Mouse (Mus musculus): ENCODE data around the gene Lhfp. TPM values are rescaled to one million over a fixed set of nuclear protein-coding genes. Genes with fewer than 3 reads are reported as not detected.

Lhfp gene
- polyA plus RNA-seq, 1 experiment from 2014 or later, result 109 TPM

DNA sequence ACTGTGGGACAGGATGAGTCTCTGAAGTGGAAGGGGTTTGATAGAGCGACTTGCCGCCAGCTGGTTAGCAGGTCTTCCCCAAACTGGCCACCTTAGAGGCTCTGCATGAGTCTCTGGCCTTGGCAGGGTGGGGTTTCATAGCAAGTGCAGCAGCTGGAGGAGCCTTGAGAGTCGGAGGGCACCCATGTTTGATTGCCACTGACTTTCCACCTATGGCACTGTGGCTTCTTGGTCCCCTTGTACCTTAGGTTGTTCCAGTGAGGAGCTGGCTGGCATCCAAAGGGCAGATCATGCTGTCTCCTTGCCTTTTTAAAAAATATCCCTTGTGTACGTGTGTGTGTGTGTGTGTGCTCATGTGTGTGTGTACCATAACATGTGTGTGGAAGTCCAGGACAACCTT, 152.1 kb downstream of the Lhfp start:
- no peak for ATAC-seq (ENCODE audit: insufficient number of reproducible peaks, low FRiP score, low TSS enrichment, low read depth)
- Histone ChIP-seq H3K9ac (no peak overlapping the region), H3K27ac (no peak overlapping the region), H3K4me1 (peaks cover 17% of the 10 kb centered on the region), H3K9me3 (no peaks in the 10 kb centered on the region), H3K36me3 (no peaks in the 10 kb centered on the region), H3K4me3 (no peak overlapping the region), H3K27me3 (no peaks in the 10 kb centered on the region), H3K4me2 (no peak overlapping the region)
- 83% methylated on average over 4 of the region's 4 CpGs for WGBS

DNA sequence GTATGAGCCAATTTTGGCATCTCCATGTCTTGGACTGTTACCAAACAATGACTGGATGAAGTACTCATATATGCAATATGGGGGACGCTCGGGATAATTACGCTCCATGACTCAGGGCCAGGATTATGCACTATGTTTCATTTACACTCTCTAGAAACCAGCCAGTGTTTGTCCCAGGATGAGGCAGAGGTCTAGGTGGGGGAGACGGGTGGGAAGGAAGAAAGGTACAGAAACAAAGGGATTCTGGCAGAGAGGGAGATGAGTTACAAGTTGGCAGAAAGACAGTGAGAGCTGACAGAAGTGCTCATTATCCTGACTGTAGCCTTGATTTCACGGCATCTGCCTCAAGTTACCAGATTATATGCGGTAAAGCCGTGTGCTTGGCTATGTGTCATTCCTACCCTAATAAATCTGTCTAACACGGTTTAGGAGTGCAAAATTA, 154.4 kb downstream of the Lhfp start:
- Histone ChIP-seq H3K4me3 (no peak overlapping the region), H3K36me3 (no peaks in the 10 kb centered on the region), H3K4me2 (no peak overlapping the region), H3K27ac (no peak overlapping the region), H3K9me3 (no peaks in the 10 kb centered on the region), H3K27me3 (no peaks in the 10 kb centered on the region), H3K9ac (no peak overlapping the region), H3K4me1 (peaks cover 17% of the 10 kb centered on the region)
- 38% methylated on average over 8 of the region's 8 CpGs for WGBS
- ATAC-seq (ENCODE audit: insufficient number of reproducible peaks, low FRiP score, low TSS enrichment, low read depth), result no peak

DNA sequence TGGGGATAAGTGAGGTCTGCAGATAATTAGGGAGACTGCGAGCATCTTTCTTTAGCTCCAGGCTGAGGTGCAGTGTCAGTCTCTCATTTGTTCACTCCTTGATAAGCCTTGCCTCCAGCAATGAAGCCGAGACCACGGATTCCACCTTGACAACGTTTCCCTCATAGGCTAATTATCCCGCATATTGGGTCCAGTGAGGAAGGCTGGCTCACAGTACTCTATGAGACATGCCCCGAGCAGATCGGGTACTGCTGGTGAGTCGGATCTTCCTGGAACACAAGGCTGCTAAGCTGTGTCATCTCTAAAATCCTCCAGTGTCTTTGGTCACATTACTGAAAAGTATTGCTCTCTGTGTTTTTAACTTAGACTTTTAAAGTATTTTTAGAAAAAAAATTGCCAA, 158.8 kb downstream of the Lhfp start:
- Histone ChIP-seq H3K36me3 (no peaks in the 10 kb centered on the region), H3K4me2 (no peak overlapping the region), H3K27me3 (no peaks in the 10 kb centered on the region), H3K9ac (no peak overlapping the region), H3K4me1 (peaks cover 42% of the 10 kb centered on the region), H3K9me3 (no peaks in the 10 kb centered on the region), H3K27ac (no peak overlapping the region), H3K4me3 (no peak overlapping the region)
- no peak for ATAC-seq (ENCODE audit: insufficient number of reproducible peaks, low FRiP score, low TSS enrichment, low read depth)
- 76% methylated on average over 8 of the region's 8 CpGs for WGBS

DNA sequence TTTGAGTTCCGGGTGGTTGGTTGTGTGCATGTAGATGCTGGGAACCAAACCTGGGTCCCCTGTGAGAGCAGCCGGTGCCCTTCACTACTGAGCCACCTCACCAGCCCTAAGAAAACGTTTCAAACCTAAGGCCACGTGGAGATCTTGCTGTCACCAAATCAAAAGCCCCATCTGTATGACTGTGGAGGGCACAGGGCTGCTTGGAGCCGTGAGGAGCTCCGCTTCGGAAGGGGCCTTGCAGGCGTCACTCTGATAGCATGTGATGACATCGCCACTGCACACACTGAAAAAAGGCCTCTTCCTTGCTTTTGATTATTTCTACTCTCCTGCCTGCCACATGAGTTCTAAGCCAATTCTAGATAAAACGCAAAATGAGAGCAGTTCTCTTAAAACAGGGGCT, 159.5 kb downstream of the Lhfp start:
- Histone ChIP-seq H3K9ac (no peak overlapping the region), H3K4me1 (peaks cover 38% of the 10 kb centered on the region), H3K4me2 (no peak overlapping the region), H3K4me3 (no peak overlapping the region), H3K27me3 (no peaks in the 10 kb centered on the region), H3K36me3 (no peaks in the 10 kb centered on the region), H3K27ac (no peak overlapping the region), H3K9me3 (no peaks in the 10 kb centered on the region)
- no peak for ATAC-seq (ENCODE audit: insufficient number of reproducible peaks, low FRiP score, low TSS enrichment, low read depth)
- 79% methylated on average over 10 of the region's 10 CpGs for WGBS

DNA sequence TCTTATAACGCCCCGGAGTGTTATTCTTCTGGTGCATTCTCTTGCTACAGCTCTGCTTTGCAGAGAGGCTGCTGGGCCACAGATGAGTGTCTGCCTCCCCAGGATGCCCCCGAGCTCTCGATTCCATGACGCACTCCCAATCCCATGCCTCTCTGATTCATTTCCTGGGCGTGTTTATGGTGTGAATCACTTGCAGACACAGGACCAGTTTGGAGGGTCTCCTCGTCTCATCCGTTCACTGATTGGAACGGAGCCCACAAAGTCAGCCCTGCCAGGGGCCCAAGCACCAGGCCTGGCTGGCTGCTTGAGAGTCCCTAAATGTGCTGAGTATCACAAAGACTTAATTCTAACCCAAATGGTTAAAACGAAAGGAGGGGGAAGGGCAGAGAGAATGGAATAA, 160.3 kb downstream of the Lhfp start:
- no peak for ATAC-seq (ENCODE audit: insufficient number of reproducible peaks, low FRiP score, low TSS enrichment, low read depth)
- H3K4me1 ChIP-seq, result peaks cover 36% of the 10 kb centered on the region
- H3K4me2 ChIP-seq, result no peak overlapping the region
- no peaks in the 10 kb centered on the region for H3K27me3 ChIP-seq
- no peaks in the 10 kb centered on the region for H3K9me3 ChIP-seq
- WGBS, result 32% methylated on average over 10 of the region's 10 CpGs
- no peak overlapping the region for H3K27ac ChIP-seq
- no peak overlapping the region for H3K4me3 ChIP-seq
- no peaks in the 10 kb centered on the region for H3K36me3 ChIP-seq
- no peak overlapping the region for H3K9ac ChIP-seq

DNA sequence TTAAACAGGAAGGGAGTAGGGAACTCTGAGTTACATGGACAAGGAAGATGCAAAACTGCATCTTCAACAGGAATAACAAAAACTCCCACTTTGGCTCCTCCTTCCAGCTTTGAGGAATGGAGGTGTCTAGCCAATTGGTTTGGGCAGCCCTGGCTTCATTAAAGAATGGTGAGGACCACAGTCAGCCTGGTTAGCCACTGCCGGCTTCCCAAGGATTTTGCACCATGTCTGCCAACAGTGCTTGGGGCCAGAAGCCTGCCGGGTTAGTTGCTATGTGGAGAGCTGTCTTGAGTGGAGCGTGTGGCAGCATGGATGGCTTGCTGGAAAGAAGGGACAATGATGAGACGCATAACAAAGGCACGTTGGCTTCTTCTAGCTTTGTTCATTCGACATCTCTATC, 160.9 kb downstream of the Lhfp start:
- H3K36me3 ChIP-seq, result no peaks in the 10 kb centered on the region
- 0 out of 2 replicates have a peak overlapping the region, but pooled peaks have one; percentile 22 for H3K4me2 ChIP-seq
- peak overlapping the region; percentile 69 for H3K27ac ChIP-seq
- H3K9me3 ChIP-seq, result no peaks in the 10 kb centered on the region
- H3K4me3 ChIP-seq, result no peak overlapping the region
- H3K27me3 ChIP-seq, result no peaks in the 10 kb centered on the region
- ATAC-seq (ENCODE audit: insufficient number of reproducible peaks, low FRiP score, low TSS enrichment, low read depth), result no peak
- H3K9ac ChIP-seq, result no peak overlapping the region
- H3K4me1 ChIP-seq, result peaks cover 35% of the 10 kb centered on the region
- WGBS, result 32% methylated on average over 6 of the region's 6 CpGs

DNA sequence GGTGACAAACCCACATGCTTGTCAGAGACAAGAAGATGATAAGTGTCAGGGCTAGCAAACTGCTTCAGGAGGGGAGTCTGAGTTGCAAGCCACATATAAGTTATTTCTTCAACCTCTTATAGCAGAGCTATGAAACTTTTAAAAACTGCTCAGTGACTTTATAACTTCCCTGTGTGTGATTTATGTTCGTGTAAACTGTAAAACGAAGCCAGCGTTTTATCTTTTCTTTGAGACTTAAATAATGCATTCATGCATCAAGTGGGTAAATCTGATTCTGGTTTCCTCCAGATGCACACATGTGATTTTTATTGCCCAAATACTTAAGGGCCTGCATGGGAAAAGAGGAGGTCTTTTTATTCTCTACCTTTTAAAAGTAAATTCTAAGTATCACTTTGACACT, 161.4 kb downstream of the Lhfp start:
- Histone ChIP-seq H3K27ac (peak overlapping the region; percentile 69), H3K9ac (no peak overlapping the region), H3K36me3 (no peaks in the 10 kb centered on the region), H3K4me3 (no peak overlapping the region), H3K4me1 (peaks cover 29% of the 10 kb centered on the region), H3K4me2 (0 out of 2 replicates have a peak overlapping the region, but pooled peaks have one; percentile 22), H3K9me3 (no peaks in the 10 kb centered on the region), H3K27me3 (no peaks in the 10 kb centered on the region)
- WGBS, result 15% methylated on average over 3 of the region's 3 CpGs
- no peak for ATAC-seq (ENCODE audit: insufficient number of reproducible peaks, low FRiP score, low TSS enrichment, low read depth)

DNA sequence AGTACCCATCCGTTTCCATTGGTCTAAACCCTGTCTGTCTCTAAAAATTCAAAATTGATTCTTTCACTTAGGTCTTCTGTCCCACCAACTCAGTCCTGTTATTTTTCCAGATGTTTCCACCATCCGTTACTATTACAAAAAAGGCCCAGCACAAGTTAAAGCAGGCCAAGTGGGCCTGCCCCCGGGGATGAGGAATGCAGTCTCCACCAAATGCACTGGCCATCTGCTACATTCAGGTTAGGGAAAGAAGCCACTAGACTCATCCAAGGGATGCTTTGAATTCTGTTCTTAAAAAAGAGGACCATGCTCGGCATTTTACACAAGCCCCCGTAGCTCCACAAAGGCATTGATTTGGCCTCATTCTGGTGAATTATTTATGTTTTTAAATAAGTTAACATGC, 162.3 kb downstream of the Lhfp start:
- no peak for ATAC-seq (ENCODE audit: insufficient number of reproducible peaks, low FRiP score, low TSS enrichment, low read depth)
- Histone ChIP-seq H3K27ac (peak overlapping the region; percentile 69; the same call in 1 of the 2 replicates), H3K4me3 (no peak overlapping the region), H3K36me3 (no peaks in the 10 kb centered on the region), H3K4me1 (peaks cover 28% of the 10 kb centered on the region), H3K4me2 (no peak overlapping the region), H3K27me3 (no peaks in the 10 kb centered on the region), H3K9ac (no peak overlapping the region), H3K9me3 (no peaks in the 10 kb centered on the region)
- 52% methylated on average over 5 of the region's 5 CpGs for WGBS

DNA sequence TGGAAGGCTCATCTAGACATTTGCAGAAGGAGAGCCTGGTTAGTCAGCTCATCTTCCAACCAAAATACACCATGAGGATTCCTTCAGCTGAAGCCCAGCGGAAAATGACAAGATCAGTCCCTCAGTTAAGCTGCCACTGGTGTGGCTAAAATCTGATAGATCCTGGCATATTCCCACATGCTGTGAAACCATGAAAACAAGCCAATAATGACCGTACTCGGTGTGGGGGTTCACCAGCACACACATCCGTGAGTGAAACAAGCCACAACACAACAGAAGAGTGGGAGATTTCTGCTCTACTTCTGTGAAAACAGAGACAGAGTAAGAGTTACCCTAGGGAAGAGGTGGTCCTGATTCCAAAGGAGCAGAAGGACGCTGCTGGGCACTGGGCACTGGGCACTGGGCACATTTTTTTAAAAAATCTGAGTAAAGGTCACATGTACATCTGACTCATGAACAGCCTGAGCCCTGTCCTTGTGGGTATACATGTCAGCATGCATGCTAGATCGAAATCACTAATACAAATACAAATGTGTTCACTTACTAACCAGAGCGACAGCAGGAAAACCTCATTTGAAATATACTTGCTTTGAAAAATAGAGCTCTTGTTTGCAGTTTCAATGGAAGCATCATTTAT, 163.1 kb downstream of the Lhfp start:
- peak overlapping the region; percentile 8; the same call in 1 of the 2 replicates for H3K27ac ChIP-seq
- no peak overlapping the region for H3K9ac ChIP-seq
- ATAC-seq (ENCODE audit: insufficient number of reproducible peaks, low FRiP score, low TSS enrichment, low read depth), result no peak
- WGBS, result 81% methylated on average over 7 of the region's 7 CpGs
- H3K4me2 ChIP-seq, result no peak overlapping the region
- no peaks in the 10 kb centered on the region for H3K9me3 ChIP-seq
- no peak overlapping the region for H3K4me3 ChIP-seq
- peaks cover 31% of the 10 kb centered on the region for H3K4me1 ChIP-seq
- H3K36me3 ChIP-seq, result no peaks in the 10 kb centered on the region
- H3K27me3 ChIP-seq, result no peaks in the 10 kb centered on the region

DNA sequence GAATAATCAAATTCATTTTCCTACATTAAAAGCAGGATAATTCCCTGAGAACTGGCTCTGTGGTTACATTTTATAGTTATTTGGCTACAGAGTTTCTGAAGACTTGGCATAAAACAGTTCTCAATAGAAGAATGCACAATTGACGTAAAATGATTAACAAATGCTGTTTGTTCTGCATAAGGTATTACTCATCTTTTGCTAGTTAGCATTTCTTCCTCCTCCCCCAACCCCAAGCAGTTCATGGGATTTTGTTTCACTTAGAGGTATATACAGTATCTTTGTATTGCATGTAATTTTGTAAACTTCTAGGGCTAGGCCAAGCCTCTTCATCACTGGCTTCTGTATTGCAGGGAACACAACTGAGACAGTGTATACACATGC, 163.6 kb downstream of the Lhfp start:
- H3K4me3 ChIP-seq, result no peak overlapping the region

DNA sequence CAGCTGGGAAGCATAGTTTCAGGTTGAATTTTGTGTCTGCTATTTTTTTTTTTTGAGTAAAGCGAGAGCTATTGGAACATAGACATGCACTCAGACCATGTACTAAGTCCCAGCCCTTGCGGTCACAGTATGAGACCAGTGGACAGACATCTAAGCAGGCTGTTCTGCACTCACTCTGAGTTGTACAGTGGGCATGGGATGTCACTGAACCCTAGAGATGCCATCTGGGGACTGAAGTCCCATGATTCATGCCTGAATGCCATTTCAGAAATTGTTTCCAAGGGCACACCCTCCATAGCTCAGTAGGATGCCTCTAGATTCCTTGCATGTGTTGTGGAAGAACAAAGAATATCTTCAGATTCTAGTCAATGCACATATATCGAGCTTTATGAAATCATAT, 164.4 kb downstream of the Lhfp start:
- ATAC-seq (ENCODE audit: insufficient number of reproducible peaks, low FRiP score, low TSS enrichment, low read depth), result no peak
- H3K27me3 ChIP-seq, result no peaks in the 10 kb centered on the region
- peaks cover 38% of the 10 kb centered on the region for H3K4me1 ChIP-seq
- H3K4me3 ChIP-seq, result no peak overlapping the region
- 84% methylated on average over 3 of the region's 3 CpGs for WGBS
- no peaks in the 10 kb centered on the region for H3K36me3 ChIP-seq
- no peak overlapping the region for H3K9ac ChIP-seq
- H3K9me3 ChIP-seq, result no peaks in the 10 kb centered on the region
- H3K27ac ChIP-seq, result no peak overlapping the region
- H3K4me2 ChIP-seq, result no peak overlapping the region

More for the DNA sequence above, 163.6 kb downstream of the Lhfp start:
- WGBS, result 76% methylated on average over 1 of the region's 1 CpGs
- no peak for ATAC-seq (ENCODE audit: insufficient number of reproducible peaks, low FRiP score, low TSS enrichment, low read depth)
- H3K36me3 ChIP-seq, result no peaks in the 10 kb centered on the region
- H3K4me2 ChIP-seq, result no peak overlapping the region
- H3K4me1 ChIP-seq, result peaks cover 36% of the 10 kb centered on the region
- no peaks in the 10 kb centered on the region for H3K9me3 ChIP-seq
- no peak overlapping the region for H3K27ac ChIP-seq
- no peaks in the 10 kb centered on the region for H3K27me3 ChIP-seq
- H3K9ac ChIP-seq, result no peak overlapping the region

DNA sequence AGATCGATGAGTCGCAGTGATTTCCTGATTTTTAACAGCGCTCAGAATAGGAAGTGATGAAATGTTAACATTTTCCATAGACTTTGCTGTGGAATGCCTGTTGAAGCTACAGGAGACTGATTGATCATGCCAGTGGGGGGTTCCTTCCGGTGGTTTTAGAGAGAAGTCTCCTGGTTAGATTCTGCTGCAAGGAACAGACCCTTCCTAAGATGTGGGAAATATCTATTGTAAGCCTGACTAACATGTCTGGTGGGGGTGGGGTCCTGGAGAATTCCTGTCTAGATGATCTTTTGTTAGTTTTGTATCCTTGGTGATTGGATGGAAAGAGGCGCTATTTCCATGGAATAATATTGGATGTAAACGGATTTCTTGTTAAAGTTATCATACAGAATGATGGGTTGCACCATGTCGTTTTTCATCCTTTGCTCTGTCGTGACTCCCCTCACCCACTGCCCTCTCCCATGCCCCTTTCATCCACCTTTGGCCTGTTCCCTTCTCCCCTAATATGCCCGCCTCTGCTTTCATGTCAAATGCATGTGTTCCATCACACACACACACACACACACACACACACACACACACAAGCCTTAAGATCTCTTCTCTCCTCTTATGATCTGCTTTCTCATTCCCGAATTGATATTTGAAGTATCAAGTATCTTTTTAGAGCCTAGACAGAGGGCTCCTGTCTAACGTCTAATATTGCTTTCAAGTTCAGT, 165.3 kb downstream of the Lhfp start:
- no peak overlapping the region for H3K4me2 ChIP-seq
- H3K36me3 ChIP-seq, result no peaks in the 10 kb centered on the region
- H3K9ac ChIP-seq, result no peak overlapping the region
- H3K27me3 ChIP-seq, result no peaks in the 10 kb centered on the region
- H3K4me3 ChIP-seq, result no peak overlapping the region
- H3K4me1 ChIP-seq, result peaks cover 44% of the 10 kb centered on the region
- ATAC-seq (ENCODE audit: insufficient number of reproducible peaks, low FRiP score, low TSS enrichment, low read depth), result no peak
- WGBS, result 73% methylated on average over 11 of the region's 11 CpGs
- no peak overlapping the region for H3K27ac ChIP-seq
- H3K9me3 ChIP-seq, result no peaks in the 10 kb centered on the region

Measured in limb, embryonic 15.5 days (tissue).